Mouse (Mus musculus) midbrain, embryonic 11.5 days (tissue): ENCODE measurements around the gene D16Ertd472e. TPM values are rescaled to one million over a fixed set of nuclear protein-coding genes. Genes with fewer than 3 reads are reported as not detected.
"Not testable (repeated sequence)": the region's sequence is repeated elsewhere in the genome, so short reads cannot be mapped to it uniquely, and the experiment has no call there.

ENCODE experiments used
- ATAC-seq: fragments of 200-750 bp; cut with Nextera tagmentation; 2 replicates; pipeline ENCODE4 v1.8.0; 2017; ENCODE audit warnings: moderate TSS enrichment, moderate library complexity; ENCODE audit not compliant: low FRiP score
- DNase-seq: peaks from one replicate; pipeline ENCODE4 v3.0.0; 2015; ENCODE audit warnings: low spot score; ENCODE audit errors: missing footprints
- H3K27ac ChIP-seq: fragments of 300-500 bp; sonication (generic); 2 replicates; pipeline ENCODE4 v1.5.1; 2014; ENCODE audit warnings: low read depth, low read length
- H3K27me3 ChIP-seq: fragments of 300-500 bp; sonication (generic); 2 replicates; pipeline ENCODE4 v1.6.1; 2014; ENCODE audit warnings: mild to moderate bottlenecking, low read length, moderate library complexity, mixed read lengths; ENCODE audit not compliant: control insufficient read depth, insufficient read depth
- H3K36me3 ChIP-seq: fragments of 300-500 bp; sonication (generic); 2 replicates; pipeline ENCODE4 v1.6.1; 2014; ENCODE audit warnings: mild to moderate bottlenecking, low read length, moderate library complexity, mixed read lengths; ENCODE audit not compliant: control insufficient read depth, insufficient read depth
- H3K4me1 ChIP-seq: fragments of 300-500 bp; sonication (generic); 2 replicates; pipeline ENCODE4 v1.6.1; 2014; ENCODE audit warnings: low read length; ENCODE audit not compliant: control insufficient read depth, insufficient read depth
- H3K4me2 ChIP-seq: fragments of 300-500 bp; sonication (generic); 2 replicates; pipeline ENCODE4 v1.6.1; 2014; ENCODE audit warnings: mild to moderate bottlenecking, moderate library complexity
- H3K4me3 ChIP-seq: fragments of 300-500 bp; sonication (generic); 2 replicates; pipeline ENCODE4 v1.5.1; 2014; ENCODE audit warnings: low read depth, low read length
- H3K9ac ChIP-seq: fragments of 300-500 bp; sonication (generic); 2 replicates; pipeline ENCODE4 v1.6.1; 2014; ENCODE audit warnings: low read length
- H3K9me3 ChIP-seq: fragments of 300-500 bp; sonication (generic); 2 replicates; pipeline ENCODE4 v1.6.1; 2016; ENCODE audit warnings: low read length; ENCODE audit not compliant: control insufficient read depth
- WGBS: fragments of 180-500 bp; shearing (Covaris S2); extraction: QIAGEN DNeasy Blood & Tissue Kit; methylation state at CpG from one replicate; pipeline ENCODE4 v1.1.7; 2014; 5-methylcytosine and 5-hydroxymethylcytosine counted together
- polyA plus RNA-seq: library from polyadenylated mRNA; unstranded; fragments of >200 nt; fragmentation: Nextera tagmentation; extraction: Ambion mirVana; gene quantifications from 2 replicates; pipeline ENCODE4 v1.2.1, GENCODE M21; 2014

Gene D16Ertd472e
- polyA plus RNA-seq, 1 experiment from 2014 or later, result 19.8 TPM

DNA sequence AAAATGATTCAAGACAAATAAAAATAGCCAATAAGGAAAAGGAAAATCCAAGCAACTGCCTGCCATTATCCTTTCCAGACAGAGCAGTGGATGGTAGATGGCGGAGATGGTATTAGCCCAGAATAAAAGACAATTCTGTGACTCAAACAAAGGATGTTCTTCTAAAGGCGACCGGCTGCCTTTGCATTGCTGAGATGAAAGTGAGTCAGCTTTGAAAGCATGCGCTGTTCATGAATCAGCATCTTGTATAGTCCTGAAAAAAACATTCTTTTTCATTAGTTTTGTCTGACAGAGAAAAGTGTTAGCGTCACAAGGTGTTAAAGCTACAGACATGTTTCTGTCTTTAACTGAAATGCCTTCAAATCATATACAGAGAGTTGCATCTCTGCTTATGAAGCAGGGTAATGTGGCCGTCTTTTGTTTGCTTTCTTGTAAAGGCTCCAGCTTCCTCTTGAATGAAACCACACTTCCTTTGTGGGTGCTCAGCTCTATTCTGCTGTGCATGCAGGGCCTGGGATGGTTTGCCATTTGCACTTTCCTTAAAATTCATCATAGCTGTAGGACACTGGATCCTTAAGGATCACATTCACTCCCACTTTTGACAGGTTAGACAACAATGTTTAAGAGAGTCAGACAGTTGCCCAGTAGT, 44.4 kb downstream of the D16Ertd472e start:
- no peak overlapping the region for H3K27ac ChIP-seq
- H3K27me3 ChIP-seq, result no peaks in the 10 kb centered on the region
- H3K4me1 ChIP-seq, result peaks cover 8% of the 10 kb centered on the region
- 37% methylated on average over 6 of the region's 6 CpGs for WGBS
- no peaks in the 10 kb centered on the region for H3K36me3 ChIP-seq
- H3K4me2 ChIP-seq, result no peak overlapping the region
- H3K9ac ChIP-seq, result no peak overlapping the region
- H3K4me3 ChIP-seq, result no peak overlapping the region
- H3K9me3 ChIP-seq, result no peaks in the 10 kb centered on the region
- ATAC-seq, result no peak
- no peak for DNase-seq

DNA sequence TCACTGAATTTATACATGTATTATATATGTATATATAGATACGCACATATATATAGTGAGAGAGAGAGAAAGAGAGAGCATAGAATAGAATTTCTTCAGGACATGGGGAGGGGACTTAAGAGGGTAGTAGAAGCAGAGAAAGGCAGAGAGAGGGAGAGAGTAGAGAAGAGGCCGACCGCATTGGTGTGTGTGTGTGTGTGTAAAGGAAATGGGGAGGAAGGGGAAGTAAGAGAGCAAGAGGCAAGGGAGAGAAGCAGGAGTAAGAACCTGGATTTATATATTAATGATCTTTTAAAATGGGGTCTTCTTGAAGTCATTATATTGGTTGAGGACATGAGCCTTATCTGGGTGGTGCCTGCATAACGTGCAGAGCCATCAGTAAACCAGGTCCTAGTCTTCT, 53.5 kb downstream of the D16Ertd472e start:
- WGBS, result 92% methylated on average over 4 of the region's 4 CpGs
- no peak for ATAC-seq
- no peaks in the 10 kb centered on the region for H3K27me3 ChIP-seq

DNA sequence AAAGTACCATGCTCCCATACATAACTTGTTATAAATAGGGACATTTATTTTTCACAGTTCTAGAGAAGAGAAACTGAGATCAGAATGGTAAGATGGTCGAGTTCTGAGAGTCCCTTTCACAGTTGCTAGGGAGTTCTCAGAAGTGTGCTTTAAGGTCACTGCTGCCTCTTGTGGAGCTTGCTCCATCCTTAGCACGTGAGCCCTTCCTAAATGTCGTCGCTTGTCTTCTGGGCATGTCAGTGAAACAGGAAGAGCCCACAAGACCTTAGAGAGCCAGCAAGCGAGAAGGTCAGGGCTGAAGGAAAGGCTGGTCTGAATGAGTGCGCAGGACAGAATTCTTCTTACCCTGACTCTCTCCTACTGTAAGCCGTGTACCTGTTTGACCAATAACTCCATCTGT, 57.8 kb downstream of the D16Ertd472e start:
- Histone ChIP-seq H3K27me3 (no peaks in the 10 kb centered on the region), H3K36me3 (no peaks in the 10 kb centered on the region), H3K9ac (no peak overlapping the region), H3K27ac (no peak overlapping the region), H3K9me3 (no peaks in the 10 kb centered on the region), H3K4me2 (no peak overlapping the region), H3K4me1 (no peaks in the 10 kb centered on the region), H3K4me3 (no peak overlapping the region)
- WGBS, result 88% methylated on average over 7 of the region's 7 CpGs
- no peak for DNase-seq
- ATAC-seq, result no peak

More for the DNA sequence above, 53.5 kb downstream of the D16Ertd472e start:
- H3K9me3 ChIP-seq, result no peaks in the 10 kb centered on the region
- no peak for DNase-seq
- no peaks in the 10 kb centered on the region for H3K36me3 ChIP-seq
- no peak overlapping the region for H3K4me2 ChIP-seq
- no peak overlapping the region for H3K4me3 ChIP-seq
- no peak overlapping the region for H3K9ac ChIP-seq
- no peak overlapping the region for H3K27ac ChIP-seq
- H3K4me1 ChIP-seq, result no peaks in the 10 kb centered on the region

DNA sequence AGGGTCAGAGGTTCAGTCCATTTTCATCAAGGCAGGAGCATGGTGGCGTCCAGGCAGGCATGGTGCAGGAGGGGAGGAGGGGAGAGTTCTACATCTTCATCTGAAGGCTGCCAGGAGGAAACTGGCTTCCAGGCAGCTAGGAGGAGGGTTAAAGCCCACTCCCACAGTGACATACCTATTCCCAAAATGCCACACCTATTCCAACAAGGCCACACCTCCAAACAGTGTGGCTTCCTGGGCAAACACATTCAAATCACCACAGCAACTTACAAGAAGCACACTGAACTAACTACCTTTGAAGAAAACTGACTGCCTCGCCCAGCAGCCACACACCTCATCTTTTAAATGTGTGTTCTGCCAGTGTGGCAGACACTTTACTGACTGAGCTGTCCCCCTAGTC, 59.3 kb downstream of the D16Ertd472e start:
- no peak overlapping the region for H3K4me3 ChIP-seq
- no peak overlapping the region for H3K9ac ChIP-seq
- 92% methylated on average over 2 of the region's 2 CpGs for WGBS
- no peaks in the 10 kb centered on the region for H3K4me1 ChIP-seq
- no peaks in the 10 kb centered on the region for H3K27me3 ChIP-seq
- ATAC-seq (no peak), DNase-seq (no peak)
- H3K9me3 ChIP-seq, result no peaks in the 10 kb centered on the region
- H3K4me2 ChIP-seq, result no peak overlapping the region
- no peaks in the 10 kb centered on the region for H3K36me3 ChIP-seq
- H3K27ac ChIP-seq, result no peak overlapping the region

DNA sequence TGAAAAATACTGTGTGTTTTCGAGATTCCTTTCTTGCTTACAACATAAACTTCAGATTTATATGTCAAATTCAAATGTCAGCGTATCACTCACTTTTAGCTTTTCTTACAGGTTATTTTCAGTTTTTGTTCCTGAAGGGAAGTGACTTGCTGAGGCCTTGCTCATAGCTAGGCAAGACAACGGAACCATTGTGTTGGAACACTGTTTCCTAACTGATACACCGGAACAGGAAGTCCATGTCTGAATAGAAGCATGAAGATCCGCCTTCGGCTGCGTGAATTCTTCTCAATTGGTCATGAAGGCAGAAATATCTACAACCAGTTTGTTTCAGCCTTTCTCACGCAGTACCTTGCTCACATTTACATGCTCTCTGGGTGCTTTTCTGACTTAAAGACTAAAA, 65.0 kb downstream of the D16Ertd472e start:
- no peak overlapping the region for H3K4me3 ChIP-seq
- ATAC-seq (no peak), DNase-seq (no peak)
- no peaks in the 10 kb centered on the region for H3K36me3 ChIP-seq
- 89% methylated on average over 8 of the region's 8 CpGs for WGBS
- no peak overlapping the region for H3K27ac ChIP-seq
- no peak overlapping the region for H3K4me2 ChIP-seq
- H3K27me3 ChIP-seq, result no peaks in the 10 kb centered on the region
- no peaks in the 10 kb centered on the region for H3K9me3 ChIP-seq
- H3K4me1 ChIP-seq, result no peaks in the 10 kb centered on the region
- H3K9ac ChIP-seq, result no peak overlapping the region

DNA sequence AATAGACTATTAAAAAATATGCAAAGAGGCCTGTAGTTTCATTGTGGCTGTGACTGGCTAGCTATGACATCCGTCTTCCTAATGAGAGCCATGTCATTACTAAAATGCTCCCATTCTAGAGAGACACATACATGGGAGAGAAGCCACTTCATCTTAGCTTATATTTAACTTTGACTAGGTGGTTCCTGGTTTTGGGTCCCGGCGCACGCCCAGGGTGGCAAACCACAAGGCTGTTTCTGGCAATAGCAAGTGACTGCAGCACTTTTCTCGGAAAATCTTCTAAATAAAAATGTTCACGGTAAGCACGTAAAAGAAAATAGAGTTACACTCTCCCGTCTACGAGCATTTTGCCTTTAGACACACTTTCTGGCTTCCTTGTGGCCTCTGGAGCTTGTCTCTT, 74.0 kb downstream of the D16Ertd472e start:
- no peaks in the 10 kb centered on the region for H3K9me3 ChIP-seq
- no peak for ATAC-seq
- H3K4me2 ChIP-seq, result no peak overlapping the region
- DNase-seq, result no peak
- 95% methylated on average over 9 of the region's 9 CpGs for WGBS
- H3K4me3 ChIP-seq, result no peak overlapping the region
- no peaks in the 10 kb centered on the region for H3K4me1 ChIP-seq
- H3K36me3 ChIP-seq, result no peaks in the 10 kb centered on the region
- H3K9ac ChIP-seq, result no peak overlapping the region
- no peaks in the 10 kb centered on the region for H3K27me3 ChIP-seq
- no peak overlapping the region for H3K27ac ChIP-seq

DNA sequence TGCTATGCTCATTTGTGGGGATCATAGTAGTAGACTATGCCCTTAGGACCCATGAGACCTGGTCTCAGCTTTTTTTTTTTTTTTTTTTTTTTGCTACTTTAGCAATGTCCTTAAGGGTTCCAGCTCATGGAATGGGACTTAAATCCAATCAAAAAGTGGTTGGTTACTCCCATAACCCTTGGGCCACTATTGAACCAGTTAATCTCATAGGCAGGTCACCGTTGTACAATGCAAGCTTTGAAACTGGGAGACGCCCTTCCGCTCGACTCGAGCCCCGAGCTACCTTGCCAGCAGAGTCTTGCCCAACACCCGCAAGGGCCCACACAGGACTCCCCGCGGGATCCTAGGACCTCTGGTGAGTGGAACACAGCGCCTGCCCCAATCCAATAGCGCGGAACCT, 83.8 kb downstream of the D16Ertd472e start:
- H3K4me3 ChIP-seq, H3K9ac ChIP-seq, DNase-seq, H3K27me3 ChIP-seq, H3K27ac ChIP-seq, ATAC-seq, H3K9me3 ChIP-seq, H3K4me2 ChIP-seq, H3K4me1 ChIP-seq, H3K36me3 ChIP-seq: not testable (repeated sequence)
- 95% methylated on average over 12 of the region's 12 CpGs for WGBS

DNA sequence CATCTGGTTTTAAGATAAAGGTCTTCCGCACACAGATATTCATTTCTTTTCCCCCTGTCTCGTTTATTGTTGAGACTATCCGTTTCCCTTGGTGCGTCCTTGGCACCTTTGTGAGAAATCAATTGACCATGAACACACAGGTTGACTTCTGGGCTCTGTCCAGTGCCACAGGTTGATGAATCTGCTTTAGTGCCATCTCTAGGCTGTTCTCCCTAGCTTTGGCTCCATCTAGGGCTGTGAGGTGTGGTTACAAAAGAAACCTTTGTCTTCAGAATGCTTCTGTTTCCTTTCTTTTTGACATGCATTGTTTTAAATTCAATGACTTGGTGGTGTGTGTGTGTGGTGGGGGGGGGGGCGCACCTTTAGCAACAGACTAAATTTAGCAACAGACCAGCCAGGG, 85.7 kb downstream of the D16Ertd472e start:
- Histone ChIP-seq H3K36me3 (no peaks in the 10 kb centered on the region), H3K27ac (no peak overlapping the region), H3K9ac (no peak overlapping the region), H3K9me3 (no peaks in the 10 kb centered on the region), H3K4me3 (no peak overlapping the region), H3K27me3 (no peaks in the 10 kb centered on the region), H3K4me2 (peak overlapping the region; percentile 48; the same call in 1 of the 2 replicates), H3K4me1 (peaks cover 3% of the 10 kb centered on the region; the same call in 1 of the 2 replicates)
- 50% methylated on average over 5 of the region's 5 CpGs for WGBS
- no peak for ATAC-seq
- peak; percentile 88 for DNase-seq
